Mouse (Mus musculus): ENCODE data around the gene Myo1f.
"Not testable (repeated sequence)": the region's sequence is repeated elsewhere in the genome, so short reads cannot be mapped to it uniquely, and the experiment has no call there.

Gene Myo1f

DNA sequence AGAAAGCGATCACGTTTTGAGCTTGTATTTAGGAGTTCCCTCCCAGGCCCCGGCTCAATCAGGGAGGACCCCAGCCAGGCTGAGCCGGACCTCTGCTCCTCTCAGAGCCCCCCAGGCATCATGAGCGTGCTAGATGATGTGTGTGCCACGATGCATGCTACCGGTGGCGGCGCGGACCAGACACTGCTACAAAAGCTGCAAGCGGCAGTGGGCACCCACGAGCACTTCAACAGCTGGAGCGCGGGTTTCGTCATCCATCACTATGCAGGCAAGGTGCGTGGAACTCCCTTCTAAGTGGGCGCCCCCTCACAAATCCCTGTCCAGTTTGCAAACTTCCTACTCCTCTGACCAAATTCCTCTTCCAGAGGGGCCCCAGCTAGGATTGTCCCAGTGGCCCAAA lies 30.5 kb downstream of the Myo1f start:
- DNase-seq = no peak

GRCm38 (mm10) chr17:33597271-33597670 lies 41.8 kb downstream of the Myo1f start:
- DNase-seq = no peak

- no peak for DNase-seq
Measured at GRCm38 (mm10) chr17:33598506-33598905, 43.0 kb downstream of the Myo1f start.

DNA sequence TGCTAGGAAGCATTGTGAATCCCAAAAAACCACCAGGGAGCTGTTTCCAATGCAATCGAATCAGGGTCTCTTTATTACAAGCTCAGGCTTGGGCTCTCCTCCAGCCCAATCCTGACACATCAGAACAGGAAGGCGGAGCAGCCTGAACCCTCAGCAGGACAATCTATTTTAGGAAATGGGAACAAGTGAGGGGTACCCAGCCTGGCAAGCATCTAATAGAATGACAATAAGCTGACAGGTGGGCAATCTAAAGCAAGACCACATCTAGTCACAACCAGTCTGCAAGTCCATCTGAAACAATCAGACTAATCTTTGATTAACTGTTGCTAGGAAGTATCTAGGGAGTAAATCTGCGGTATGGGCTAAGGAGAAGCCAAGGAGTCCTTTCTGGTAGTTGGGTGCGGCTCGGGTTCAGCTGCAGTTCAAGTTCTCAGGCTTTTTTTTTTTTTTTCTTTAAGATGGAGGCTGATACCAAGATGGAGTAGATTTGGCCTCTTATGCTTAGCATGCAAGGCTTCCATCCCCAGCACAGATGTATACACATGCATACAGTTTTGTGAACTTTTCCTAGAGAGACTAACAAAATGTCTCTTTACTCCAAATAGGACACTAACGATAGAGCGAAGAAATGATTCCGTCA lies 44.4 kb downstream of the Myo1f start:
- no peak for DNase-seq

- DNase-seq = no peak
Measured at GRCm38 (mm10) chr17:33600831-33601230, 45.3 kb downstream of the Myo1f start.

GRCm38 (mm10) chr17:33601947-33602346 lies 46.4 kb downstream of the Myo1f start:
- no peak for DNase-seq

DNA sequence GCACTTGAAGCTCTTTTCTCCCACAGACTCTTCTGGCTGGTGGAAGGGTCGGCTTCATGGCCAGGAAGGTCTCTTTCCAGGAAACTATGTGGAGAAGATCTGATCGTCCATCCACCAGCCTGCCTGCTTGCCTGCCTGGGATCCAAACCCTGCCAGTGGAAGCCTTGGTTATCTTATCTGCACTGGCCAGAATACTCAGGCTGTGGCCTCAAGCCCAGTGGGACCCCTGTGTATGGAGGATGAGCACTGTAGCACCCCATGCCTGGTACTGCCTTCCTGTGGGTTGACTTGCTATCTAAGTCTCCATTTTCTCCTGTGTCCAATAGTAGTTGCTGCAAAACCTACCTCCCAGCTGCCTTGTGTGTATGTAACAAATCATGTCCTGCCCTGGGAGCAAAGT lies 51.8 kb downstream of the Myo1f start:
- no peak for DNase-seq

DNA sequence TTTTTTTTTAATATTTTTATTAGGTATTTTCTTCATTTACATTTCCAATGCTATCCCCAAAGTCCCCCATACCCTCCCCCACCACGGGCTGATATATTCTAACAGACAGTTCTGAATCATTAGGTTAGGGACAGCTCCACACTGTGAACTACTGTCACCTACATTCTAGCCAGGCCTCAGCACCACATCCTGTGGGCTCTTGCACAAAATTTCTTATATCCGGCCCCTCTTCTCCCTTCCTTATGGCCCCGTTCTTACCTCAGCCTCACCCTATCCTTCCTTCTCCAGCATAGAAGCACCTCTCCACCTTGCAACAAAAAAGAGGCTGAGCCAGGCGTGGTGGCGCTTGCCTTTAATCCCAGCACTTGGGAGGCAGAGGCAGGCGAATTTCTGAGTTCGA lies 55.0 kb downstream of the Myo1f start:
- DNase-seq = no peak

GRCm38 (mm10) chr17:33613726-33614125 lies 58.2 kb downstream of the Myo1f start:
- DNase-seq = not testable (repeated sequence)

DNA sequence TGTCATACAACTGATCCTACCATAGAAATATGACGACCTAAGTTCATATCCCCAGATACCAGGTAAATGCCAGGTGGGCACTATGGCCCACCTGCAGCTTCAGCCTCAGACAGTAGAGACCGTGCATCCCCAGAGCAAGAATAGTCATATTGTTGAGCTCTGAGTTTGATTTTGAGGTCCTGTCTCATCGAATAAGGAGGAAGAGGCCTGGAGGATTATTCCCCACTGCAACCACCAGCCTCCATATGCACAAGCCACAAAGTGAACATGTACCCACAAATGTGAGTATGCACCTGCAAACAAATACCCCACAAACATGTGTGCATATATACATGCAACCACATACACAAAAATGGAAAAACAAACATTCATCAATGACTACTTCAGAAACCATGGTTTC lies 71.8 kb downstream of the Myo1f start:
- DNase-seq = no peak

- peak; percentile 95 for DNase-seq
Measured at GRCm38 (mm10) chr17:33628621-33629486, 73.3 kb downstream of the Myo1f start, which contains the start of gene Zfp414. Gene Zfp414, plus strand, starts transcription at chr17:33629090.

GRCm38 (mm10) chr17:33629487-33630125 lies 74.1 kb downstream of the Myo1f start:
- no peak for DNase-seq

GRCm38 (mm10) chr17:33630171-33630895 lies 74.8 kb downstream of the Myo1f start:
- DNase-seq = no peak

DNA sequence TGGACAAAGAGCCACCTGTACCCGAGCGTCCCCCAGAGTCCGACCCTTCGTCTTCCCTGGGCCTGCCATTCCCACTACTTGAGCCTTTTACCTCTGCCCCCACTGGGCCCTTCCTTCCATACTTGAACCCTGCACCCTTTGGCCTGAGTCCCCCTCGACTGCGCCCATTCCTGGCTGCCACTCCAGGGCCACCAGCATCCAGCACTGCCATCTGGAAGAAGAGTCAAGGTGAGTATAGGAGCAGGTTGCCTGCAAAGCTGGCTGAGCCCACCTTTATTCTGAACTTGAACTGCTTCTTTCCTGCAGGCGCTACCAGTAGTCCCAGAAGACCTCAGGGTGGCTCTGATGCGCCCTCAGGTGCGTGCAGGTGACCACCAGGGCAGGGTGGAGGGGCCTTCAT lies 75.7 kb downstream of the Myo1f start:
- DNase-seq = no peak

GRCm38 (mm10) chr17:33631796-33632195 lies 76.3 kb downstream of the Myo1f start:
- no peak for DNase-seq

DNA sequence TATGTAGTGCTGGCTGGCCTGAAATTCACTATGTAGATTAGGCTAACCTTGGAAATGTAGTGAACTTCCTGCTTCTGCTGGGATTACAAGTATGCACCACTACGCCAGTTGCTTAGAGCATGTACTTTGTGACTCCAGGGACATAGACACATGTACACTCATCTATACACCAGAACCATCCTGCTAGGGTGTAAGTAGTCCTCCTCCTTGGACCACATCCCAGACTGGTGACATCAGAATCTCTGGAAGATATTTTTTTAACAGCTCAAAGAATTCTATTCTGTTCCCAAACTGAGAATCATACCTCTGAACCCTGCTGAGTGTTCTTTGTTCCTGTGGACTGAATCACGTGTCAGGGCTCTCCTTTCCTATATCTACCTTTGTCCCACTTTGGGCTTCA lies 81.5 kb downstream of the Myo1f start:
- DNase-seq = peak; percentile 33

DNA sequence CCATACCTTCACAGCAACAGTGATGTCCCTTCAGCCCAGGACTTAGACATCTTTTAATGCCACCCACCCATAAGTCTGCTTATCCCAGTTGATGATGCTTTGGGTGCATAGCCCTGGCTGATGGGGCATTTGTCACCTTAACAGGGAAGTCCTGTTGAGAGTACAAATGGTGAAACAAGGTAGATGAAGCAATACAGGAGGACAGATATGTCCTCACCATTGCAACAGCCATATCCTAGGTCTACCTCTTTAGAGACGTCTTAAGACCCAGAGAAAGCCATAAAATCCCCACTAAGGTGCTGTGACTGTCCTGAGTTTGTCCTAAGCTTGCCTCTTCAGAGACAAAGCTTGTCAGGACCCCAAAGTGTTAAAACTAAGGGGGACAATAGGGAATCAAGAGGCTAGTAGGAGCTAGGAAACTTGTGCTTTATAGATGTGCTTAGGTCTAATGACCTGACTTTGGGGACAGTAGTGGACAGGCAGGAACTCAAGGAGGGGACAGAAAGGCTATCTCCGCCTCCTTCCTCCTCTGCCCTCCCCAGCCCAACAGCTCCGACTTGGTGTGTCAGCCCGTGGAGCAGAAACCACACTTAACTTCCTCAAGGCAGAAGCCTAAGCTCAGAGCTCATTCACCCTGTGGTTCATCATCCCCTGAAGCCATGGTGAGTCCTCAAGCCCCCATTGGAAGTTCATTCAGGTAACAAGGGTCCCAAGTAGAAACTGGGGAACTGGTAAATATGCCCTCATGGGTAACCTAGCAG lies 82.2 kb downstream of the Myo1f start, which contains the start of gene Pram1:
Pram1 (plus strand) TSS at position 541 of the 761 bp plus-strand sequence.
- DNase-seq = no peak

DNA sequence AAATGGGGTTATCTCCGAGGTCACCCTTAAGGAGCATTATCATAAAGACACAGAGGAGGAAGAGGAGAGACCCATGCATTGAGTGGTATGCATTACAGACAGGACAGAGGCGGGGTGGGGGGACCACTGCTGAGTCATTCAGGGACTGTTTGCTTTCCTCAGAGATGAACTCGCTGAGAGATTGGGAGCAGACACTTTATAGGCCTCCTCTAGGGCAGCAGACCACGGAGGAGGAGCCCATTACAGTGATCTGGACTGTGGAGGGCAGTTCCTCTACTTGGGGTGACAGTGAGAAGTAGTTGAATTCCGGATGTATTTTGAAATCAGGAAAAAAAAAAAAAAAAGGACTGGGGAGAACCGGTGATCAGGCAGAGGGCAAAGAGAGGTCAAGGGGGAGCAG lies 84.2 kb downstream of the Myo1f start:
- no peak for DNase-seq

DNA sequence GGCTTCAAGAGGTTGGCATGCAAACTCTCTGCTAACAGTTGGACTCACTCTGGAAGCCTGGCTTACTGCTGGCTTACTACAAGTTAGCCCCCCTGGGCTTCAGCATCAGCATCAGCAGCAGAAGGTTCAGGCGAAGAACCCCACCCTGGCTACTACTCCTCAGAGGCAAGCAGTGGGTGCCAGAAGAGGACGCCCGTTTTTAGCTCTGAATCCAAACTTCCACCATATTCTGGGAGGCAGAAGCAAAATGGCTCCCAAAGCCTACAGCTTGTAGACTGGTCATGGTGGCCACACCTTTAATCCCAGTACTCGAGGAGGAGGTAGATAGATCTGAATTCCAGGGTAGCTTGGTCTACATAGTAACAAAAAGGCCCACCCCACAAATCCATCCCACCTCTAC lies 88.6 kb downstream of the Myo1f start:
- no peak for DNase-seq

DNA sequence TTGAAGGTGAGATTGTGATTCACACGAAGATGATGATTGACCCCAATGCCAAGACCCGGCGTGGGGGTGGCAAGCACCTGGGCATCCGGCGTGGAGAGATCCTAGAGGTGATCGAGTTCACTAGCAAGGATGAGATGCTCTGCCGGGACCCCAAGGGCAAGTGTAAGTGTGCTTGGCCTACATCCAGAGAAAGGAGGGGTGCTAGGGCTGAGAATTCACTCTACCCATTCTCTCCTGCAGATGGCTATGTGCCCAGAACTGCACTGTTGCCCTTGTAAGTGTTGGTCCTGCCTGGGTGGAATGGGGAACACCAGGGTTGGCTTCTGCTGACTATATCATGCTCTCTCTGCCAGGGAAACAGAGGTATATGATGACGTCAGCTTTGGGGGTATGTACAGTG lies 89.6 kb downstream of the Myo1f start:
- DNase-seq = no peak

- no peak for DNase-seq
Measured at GRCm38 (mm10) chr17:33649781-33650475, 94.4 kb downstream of the Myo1f start.
